Mouse (Mus musculus) lung, embryonic 15.5 days (tissue): ENCODE results near the gene Sv2c. TPM values are rescaled to one million over a fixed set of nuclear protein-coding genes. Genes with fewer than 3 reads are reported as not detected.

ENCODE experiments used
- ATAC-seq: fragments of 200-750 bp; cut with Nextera tagmentation; 2 replicates; pipeline ENCODE4 v1.8.0; 2017; ENCODE audit warnings: moderate number of reproducible peaks, borderline replicate concordance; ENCODE audit not compliant: low FRiP score, low TSS enrichment; ENCODE audit errors: extremely low read depth
- H3K27ac ChIP-seq: fragments of 300-500 bp; sonication (generic); 2 replicates; pipeline ENCODE4 v1.5.1; 2015; ENCODE audit warnings: moderate library complexity, mild to moderate bottlenecking, inconsistent platforms
- H3K27me3 ChIP-seq: fragments of 300-500 bp; sonication (generic); 2 replicates; pipeline ENCODE4 v1.6.1; 2015; ENCODE audit warnings: inconsistent platforms
- H3K36me3 ChIP-seq: fragments of 300-500 bp; sonication (generic); 2 replicates; pipeline ENCODE4 v1.6.1; 2015; ENCODE audit warnings: inconsistent platforms
- H3K4me1 ChIP-seq: fragments of 300-500 bp; sonication (generic); 2 replicates; pipeline ENCODE4 v1.6.1; 2015; ENCODE audit warnings: inconsistent platforms
- H3K4me2 ChIP-seq: fragments of 300-500 bp; sonication (generic); 2 replicates; pipeline ENCODE4 v1.6.1; 2015; ENCODE audit warnings: inconsistent platforms, mild to moderate bottlenecking, moderate library complexity
- H3K4me3 ChIP-seq: fragments of 300-500 bp; sonication (generic); 2 replicates; pipeline ENCODE4 v1.5.1; 2015; ENCODE audit warnings: mild to moderate bottlenecking, inconsistent platforms
- H3K9ac ChIP-seq: fragments of 300-500 bp; sonication (generic); 2 replicates; pipeline ENCODE4 v1.6.1; 2015; ENCODE audit warnings: inconsistent platforms
- H3K9me3 ChIP-seq: fragments of 300-500 bp; sonication (generic); 2 replicates; pipeline ENCODE4 v1.6.1; 2016; ENCODE audit warnings: inconsistent platforms
- WGBS: fragments of 180-500 bp; shearing (Covaris S2); methylation state at CpG from one replicate; pipeline ENCODE4 v1.1.7; 2015; 5-methylcytosine and 5-hydroxymethylcytosine counted together
- polyA plus RNA-seq: library from polyadenylated mRNA; unstranded; fragments of >200 nt; fragmentation: Nextera tagmentation; extraction: Ambion mirVana; gene quantifications from 2 replicates; pipeline ENCODE4 v1.2.1, GENCODE M21; 2015

Gene Sv2c
- 1.1 and 1.3 TPM in 2 replicates for polyA plus RNA-seq

DNA sequence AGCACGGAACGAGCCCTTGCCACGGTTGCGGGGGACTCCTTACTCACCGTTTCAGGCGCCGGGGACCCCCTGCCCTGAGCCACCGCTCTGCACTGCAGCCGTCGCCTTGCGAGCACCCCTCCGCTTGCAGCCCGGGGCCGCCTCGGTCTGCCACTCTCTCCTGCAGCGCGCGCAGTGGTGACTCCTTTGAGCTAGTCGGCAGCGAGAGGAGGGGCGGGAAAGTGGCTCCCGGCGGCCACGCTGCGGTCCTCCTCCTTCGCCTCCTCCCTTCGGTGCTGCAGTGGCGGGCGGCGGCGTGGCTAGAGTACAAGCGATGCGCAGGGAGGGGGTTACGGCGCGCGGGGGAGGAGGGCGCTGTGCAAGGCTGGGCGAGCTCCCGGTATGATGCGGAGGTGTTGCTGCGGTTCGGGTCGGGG is at the start of gene Sv2c:
Gene Sv2c (minus strand): TSS at position 177 of the 416 bp plus-strand sequence.
- no peaks in the 10 kb centered on the region for H3K36me3 ChIP-seq
- peak within 1 kb of the TSS; percentile 44 for H3K4me3 ChIP-seq
- no peak within 1 kb of the TSS; the same call in 1 of the 2 replicates for H3K9ac ChIP-seq
- peak within 1 kb of the TSS; percentile 90 for H3K4me2 ChIP-seq
- peaks cover 74% of the 10 kb centered on the region for H3K27me3 ChIP-seq
- no peak within 1 kb of the TSS for H3K27ac ChIP-seq
- peak; percentile 72 for ATAC-seq
- under 1% methylated on average over 42 of the region's 44 CpGs for WGBS
- H3K9me3 ChIP-seq = no peaks in the 10 kb centered on the region
- peaks cover 30% of the 10 kb centered on the region for H3K4me1 ChIP-seq

GRCm38 (mm10) chr13:96180671-96181161 is 48.3 kb upstream of the Sv2c start:
- Histone ChIP-seq H3K4me1 (no peaks in the 10 kb centered on the region; the same call in 1 of the 2 replicates), H3K9me3 (no peaks in the 10 kb centered on the region), H3K4me2 (no peak overlapping the region), H3K27ac (no peak overlapping the region), H3K9ac (no peak overlapping the region), H3K36me3 (no peaks in the 10 kb centered on the region), H3K27me3 (no peaks in the 10 kb centered on the region), H3K4me3 (no peak overlapping the region)
- no peak for ATAC-seq
- WGBS = 60% methylated on average over 13 of the region's 13 CpGs

DNA sequence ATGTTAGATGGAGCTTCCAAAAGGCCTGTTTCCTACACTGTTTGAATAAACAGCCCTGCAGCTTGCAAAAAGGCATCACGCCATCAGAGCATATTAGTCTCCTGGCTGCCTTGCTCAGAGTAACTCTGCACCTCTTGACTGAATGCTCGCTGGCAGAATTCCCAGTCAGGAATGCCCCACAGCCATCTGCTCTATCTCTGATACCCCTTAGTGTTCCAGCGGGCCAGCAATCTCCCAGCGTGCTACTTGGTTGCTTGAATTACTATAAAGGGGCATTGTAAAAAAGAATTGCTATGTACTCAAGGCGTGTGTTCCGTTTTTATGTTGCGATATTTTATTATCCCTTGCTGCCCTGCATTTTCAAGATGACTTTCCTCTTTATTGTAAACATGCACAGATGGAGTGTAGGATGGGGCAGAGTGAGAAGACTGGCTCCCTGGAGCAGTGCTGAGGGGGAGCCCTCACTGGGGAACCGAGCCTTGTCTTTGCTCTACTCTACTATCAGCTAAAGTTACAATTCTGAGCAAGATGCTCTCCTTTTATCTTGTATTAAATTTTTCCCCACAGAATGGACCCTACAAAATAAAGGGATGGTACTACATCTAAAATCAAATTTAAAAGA is 43.3 kb upstream of the Sv2c start:
- H3K4me2 ChIP-seq = no peak overlapping the region
- no peak overlapping the region for H3K27ac ChIP-seq
- H3K4me1 ChIP-seq = no peaks in the 10 kb centered on the region; the same call in 1 of the 2 replicates
- no peak overlapping the region for H3K9ac ChIP-seq
- H3K27me3 ChIP-seq = no peaks in the 10 kb centered on the region
- H3K36me3 ChIP-seq = no peaks in the 10 kb centered on the region
- no peaks in the 10 kb centered on the region for H3K9me3 ChIP-seq
- no peak overlapping the region for H3K4me3 ChIP-seq
- ATAC-seq = no peak; the same call in 1 of the 2 replicates
- 38% methylated on average over 8 of the region's 8 CpGs for WGBS

GRCm38 (mm10) chr13:96173686-96174085 is 41.3 kb upstream of the Sv2c start:
- 54% methylated on average over 3 of the region's 3 CpGs for WGBS
- no peak overlapping the region for H3K27ac ChIP-seq
- H3K27me3 ChIP-seq = no peaks in the 10 kb centered on the region
- no peak overlapping the region for H3K4me2 ChIP-seq
- no peak overlapping the region for H3K9ac ChIP-seq
- no peak overlapping the region for H3K4me3 ChIP-seq
- ATAC-seq = no peak
- H3K36me3 ChIP-seq = no peaks in the 10 kb centered on the region
- H3K4me1 ChIP-seq = peaks cover 3% of the 10 kb centered on the region; the same call in 1 of the 2 replicates
- H3K9me3 ChIP-seq = no peaks in the 10 kb centered on the region

DNA sequence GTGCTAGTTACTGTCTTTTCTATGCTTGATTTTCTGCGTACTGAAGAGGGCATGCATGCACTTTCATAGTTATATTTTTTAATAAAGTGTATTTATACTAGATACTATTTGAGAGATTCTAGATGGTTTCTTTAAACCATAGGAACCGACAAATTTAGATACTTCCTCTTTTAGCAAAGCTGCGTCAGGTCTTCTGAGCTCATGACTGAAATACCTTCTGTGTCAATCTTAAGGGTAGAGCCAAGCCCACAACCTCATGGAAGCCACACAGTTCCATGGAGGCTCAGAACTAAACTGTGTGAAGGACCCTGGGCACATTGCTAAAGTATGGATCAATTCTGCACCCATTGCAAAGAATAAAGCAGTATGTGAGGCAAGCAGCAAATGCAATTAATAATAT is 39.9 kb upstream of the Sv2c start:
- Histone ChIP-seq H3K9ac (no peak overlapping the region), H3K4me3 (no peak overlapping the region), H3K4me1 (peaks cover 3% of the 10 kb centered on the region; the same call in 1 of the 2 replicates), H3K36me3 (no peaks in the 10 kb centered on the region), H3K27me3 (no peaks in the 10 kb centered on the region), H3K9me3 (no peaks in the 10 kb centered on the region), H3K27ac (no peak overlapping the region), H3K4me2 (no peak overlapping the region)
- no peak for ATAC-seq
- WGBS = 83% methylated on average over 3 of the region's 3 CpGs

DNA sequence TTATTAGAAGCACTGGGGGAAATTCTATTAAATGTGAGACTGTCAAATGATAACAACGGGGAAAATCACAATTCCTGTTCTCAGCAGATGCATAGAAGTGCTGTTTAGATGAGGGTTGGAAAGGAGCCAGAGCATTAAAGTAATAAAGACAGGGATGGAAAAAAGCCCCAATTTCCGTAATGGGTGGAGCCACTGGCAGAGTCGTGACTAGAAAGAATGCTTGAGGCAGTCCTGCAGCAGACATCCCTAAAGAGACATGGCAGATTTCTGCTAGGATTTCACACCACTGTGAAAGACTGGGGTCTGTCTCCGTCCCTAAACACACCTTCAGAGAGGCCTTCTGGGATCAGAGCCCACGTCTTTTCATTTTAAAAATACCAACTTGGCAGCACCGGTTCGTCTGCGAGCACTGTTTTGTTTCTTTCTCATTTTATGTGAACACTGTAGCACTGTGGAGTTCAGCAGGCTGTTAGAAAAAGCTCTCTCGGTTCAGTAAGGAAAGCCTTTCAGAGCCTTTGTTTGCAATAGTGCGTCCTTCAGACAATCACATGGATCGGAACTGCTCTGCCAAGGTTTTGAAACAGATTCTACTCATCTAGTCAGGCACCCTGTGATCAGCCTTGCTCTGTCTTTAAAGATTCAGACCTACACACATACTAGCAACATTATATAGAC is 36.8 kb upstream of the Sv2c start:
- H3K4me3 ChIP-seq = peak overlapping the region; percentile 8; the same call in 1 of the 2 replicates
- 42% methylated on average over 11 of the region's 11 CpGs for WGBS
- no peak for ATAC-seq
- H3K36me3 ChIP-seq = no peaks in the 10 kb centered on the region
- H3K27ac ChIP-seq = no peak overlapping the region
- H3K9ac ChIP-seq = no peak overlapping the region
- H3K27me3 ChIP-seq = no peaks in the 10 kb centered on the region
- peak overlapping the region; percentile 21; the same call in 1 of the 2 replicates for H3K4me2 ChIP-seq
- no peaks in the 10 kb centered on the region for H3K9me3 ChIP-seq
- H3K4me1 ChIP-seq = 0 out of 2 replicates have a peak, but pooled peaks cover 3% of the 10 kb centered on the region

DNA sequence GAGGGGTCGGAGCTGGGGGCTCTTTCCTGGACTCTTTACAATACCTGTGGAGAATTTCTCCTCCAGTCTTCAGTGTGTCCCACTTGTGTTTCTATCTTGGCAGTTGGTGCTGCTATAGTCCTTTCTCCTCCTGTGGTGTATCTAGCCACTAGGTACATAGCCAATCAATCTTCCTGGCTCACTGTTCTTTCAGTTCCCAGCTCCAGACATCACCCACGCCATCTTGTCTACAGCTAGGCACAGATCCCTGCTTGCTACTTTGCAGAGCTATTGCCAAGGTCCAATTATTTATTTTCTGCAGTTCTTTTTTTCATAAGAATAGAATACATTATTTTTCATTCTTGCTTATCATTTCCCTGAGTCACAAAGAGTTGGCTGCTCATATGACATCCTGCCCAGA is 34.2 kb upstream of the Sv2c start:
- no peak overlapping the region for H3K27ac ChIP-seq
- no peaks in the 10 kb centered on the region for H3K36me3 ChIP-seq
- H3K4me2 ChIP-seq = no peak overlapping the region
- H3K4me3 ChIP-seq = no peak overlapping the region
- H3K9ac ChIP-seq = no peak overlapping the region
- no peaks in the 10 kb centered on the region for H3K9me3 ChIP-seq
- H3K27me3 ChIP-seq = no peaks in the 10 kb centered on the region
- H3K4me1 ChIP-seq = 0 out of 2 replicates have a peak, but pooled peaks cover 3% of the 10 kb centered on the region
- no peak for ATAC-seq
- WGBS = 54% methylated on average over 2 of the region's 2 CpGs

GRCm38 (mm10) chr13:96133363-96134100 is 1.2 kb upstream of the Sv2c start:
- Histone ChIP-seq H3K4me2 (peak overlapping the region; percentile 90), H3K27ac (no peak overlapping the region), H3K9me3 (no peaks in the 10 kb centered on the region), H3K9ac (no peak overlapping the region), H3K4me1 (peaks cover 30% of the 10 kb centered on the region), H3K36me3 (no peaks in the 10 kb centered on the region), H3K4me3 (peak overlapping the region; percentile 44), H3K27me3 (peaks cover 67% of the 10 kb centered on the region)
- 2% methylated on average over 28 of the region's 28 CpGs for WGBS
- no peak for ATAC-seq

DNA sequence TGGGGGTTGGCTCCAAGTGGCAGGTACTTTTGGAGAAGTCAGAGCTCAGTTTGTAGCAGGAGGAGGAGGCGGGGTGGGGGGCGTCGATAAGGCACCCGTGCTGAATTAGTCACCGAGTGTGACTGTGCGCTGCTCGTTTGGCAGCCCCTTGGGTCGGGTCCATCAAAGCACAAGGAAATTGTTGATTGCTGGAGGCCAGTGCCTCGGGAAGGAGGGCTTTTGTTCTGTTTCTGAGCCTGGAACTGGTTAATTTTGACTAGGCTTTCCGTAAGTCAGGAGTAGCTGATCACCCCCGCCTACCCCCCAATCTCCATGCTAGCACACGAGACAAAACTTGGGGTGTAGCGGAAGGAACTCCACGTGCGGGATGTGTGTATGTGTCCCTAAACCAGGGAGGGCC is 456 bp upstream of the Sv2c start:
- Histone ChIP-seq H3K4me1 (peaks cover 30% of the 10 kb centered on the region), H3K27ac (no peak overlapping the region), H3K9me3 (no peaks in the 10 kb centered on the region), H3K9ac (no peak overlapping the region), H3K36me3 (no peaks in the 10 kb centered on the region), H3K27me3 (peaks cover 70% of the 10 kb centered on the region), H3K4me3 (peak overlapping the region; percentile 44), H3K4me2 (peak overlapping the region; percentile 90)
- peak; percentile 35; the same call in 1 of the 2 replicates for ATAC-seq
- WGBS = under 1% methylated on average over 15 of the region's 15 CpGs

DNA sequence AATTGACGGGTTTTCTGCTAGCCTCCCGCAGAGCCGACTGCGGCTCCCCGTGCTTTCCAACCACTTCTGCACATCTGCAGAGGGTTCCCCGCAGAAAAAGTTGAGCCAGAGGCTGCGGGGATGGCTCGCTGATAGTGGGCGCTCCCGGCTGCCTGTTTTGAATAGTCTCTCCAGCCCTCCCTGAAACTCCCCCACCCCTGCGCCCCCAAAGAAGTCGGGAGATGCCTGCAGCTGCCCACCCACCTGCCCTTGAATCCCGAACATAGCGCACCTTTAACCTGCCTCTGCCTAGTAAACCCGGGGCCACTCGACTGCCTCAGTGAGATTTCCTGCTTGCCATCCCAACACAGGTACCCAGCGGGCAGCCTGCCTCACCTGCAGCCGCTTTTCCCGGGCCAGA is 466 bp downstream of the Sv2c start:
- Histone ChIP-seq H3K27ac (no peak overlapping the region), H3K9me3 (no peaks in the 10 kb centered on the region), H3K4me1 (peaks cover 30% of the 10 kb centered on the region), H3K9ac (no peak overlapping the region), H3K36me3 (no peaks in the 10 kb centered on the region), H3K4me3 (peak overlapping the region; percentile 44), H3K4me2 (peak overlapping the region; percentile 90), H3K27me3 (peaks cover 79% of the 10 kb centered on the region)
- no peak for ATAC-seq
- under 1% methylated on average over 19 of the region's 19 CpGs for WGBS

- H3K9ac ChIP-seq = no peak overlapping the region
Observed at GRCm38 (mm10) chr13:96131050-96131449, 1.3 kb downstream of the Sv2c start.

More at GRCm38 (mm10) chr13:96131050-96131449, 1.3 kb downstream of the Sv2c start:
- H3K4me2 ChIP-seq = peak overlapping the region; percentile 90
- H3K4me1 ChIP-seq = peaks cover 30% of the 10 kb centered on the region
- H3K36me3 ChIP-seq = no peaks in the 10 kb centered on the region
- no peaks in the 10 kb centered on the region for H3K9me3 ChIP-seq
- peaks cover 85% of the 10 kb centered on the region for H3K27me3 ChIP-seq
- peak; percentile 70; the same call in 1 of the 2 replicates for ATAC-seq
- peak overlapping the region; percentile 44 for H3K4me3 ChIP-seq
- WGBS = under 1% methylated on average over 28 of the region's 30 CpGs
- no peak overlapping the region for H3K27ac ChIP-seq
